Mouse (Mus musculus) stomach, embryonic 14.5 days (tissue): ENCODE measurements at regions not wholly inside any gene's neighbourhood (a gene's known extent, or its start where the extent isn't known, plus 50 kb on each side); places are given as distances from the start of the nearest gene placed in this dataset.

Source experiments
- ATAC-seq: fragments of 200-750 bp; cut with Nextera tagmentation; 2 replicates; pipeline ENCODE4 v1.8.0; 2017; ENCODE audit warnings: low read depth, moderate TSS enrichment; ENCODE audit not compliant: insufficient number of reproducible peaks, insufficient read depth, low FRiP score
- H3K27ac ChIP-seq: fragments of 300-500 bp; sonication (generic); 2 replicates; pipeline ENCODE4 v1.5.1; 2014; ENCODE audit warnings: mild to moderate bottlenecking, low read length, moderate library complexity, mixed read lengths
- H3K27me3 ChIP-seq: fragments of 300-500 bp; sonication (generic); 2 replicates; pipeline ENCODE4 v1.6.1; 2014; ENCODE audit warnings: low read length, control low read depth, mixed read lengths; ENCODE audit not compliant: control insufficient read depth, insufficient read depth
- H3K36me3 ChIP-seq: fragments of 300-500 bp; sonication (generic); 2 replicates; pipeline ENCODE4 v1.6.1; 2014; ENCODE audit warnings: mild to moderate bottlenecking, control low read depth, low read length, moderate library complexity, mixed read lengths; ENCODE audit not compliant: control insufficient read depth, insufficient read depth
- H3K4me1 ChIP-seq: fragments of 300-500 bp; sonication (generic); 2 replicates; pipeline ENCODE4 v1.6.1; 2014; ENCODE audit warnings: low read length, control low read depth, mixed read lengths; ENCODE audit not compliant: control insufficient read depth, insufficient read depth
- H3K4me2 ChIP-seq: fragments of 300-500 bp; sonication (generic); replicated peaks from 2 replicates; pipeline ENCODE4 v1.6.1; 2014; ENCODE audit warnings: low read depth, low read length, control low read depth
- H3K4me3 ChIP-seq: fragments of 300-500 bp; sonication (generic); 2 replicates; pipeline ENCODE4 v1.5.1; 2014; ENCODE audit warnings: low read depth, low read length, control low read depth
- H3K9ac ChIP-seq: fragments of 300-500 bp; sonication (generic); replicated peaks from 2 replicates; pipeline ENCODE4 v1.6.1; 2014; ENCODE audit warnings: low read depth, mild to moderate bottlenecking, control low read depth, low read length, moderate library complexity, mixed read lengths
- H3K9me3 ChIP-seq: fragments of 300-500 bp; sonication (generic); 2 replicates; pipeline ENCODE4 v1.6.1; 2016; ENCODE audit warnings: low read depth, low read length, control low read depth; ENCODE audit not compliant: control insufficient read depth
- WGBS: fragments of 180-500 bp; shearing (Covaris S2); extraction: QIAGEN DNeasy Blood & Tissue Kit; methylation state at CpG from one replicate; pipeline ENCODE4 v1.1.7; 2014; 5-methylcytosine and 5-hydroxymethylcytosine counted together

DNA sequence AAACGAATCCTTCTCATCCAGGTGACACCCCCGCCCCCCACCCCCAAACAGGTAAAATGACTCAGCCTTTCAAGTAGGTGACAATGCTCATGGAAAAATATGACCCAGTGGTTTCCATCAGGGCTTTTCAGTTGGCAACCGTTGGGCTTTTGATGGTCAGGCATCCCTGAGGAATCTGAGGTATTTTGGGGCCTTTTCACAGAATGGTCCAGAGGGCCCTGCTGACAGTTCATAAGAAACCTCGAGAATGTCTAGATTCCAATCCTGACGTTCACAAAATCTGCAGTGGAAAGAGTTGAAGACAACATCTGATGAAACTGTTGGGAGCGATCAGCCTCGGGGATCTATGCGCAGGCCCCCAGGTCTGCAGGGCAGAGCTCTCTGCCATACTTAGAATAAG, 209.4 kb upstream of the Habp2 start:
- Histone ChIP-seq H3K9ac (no peak overlapping the region), H3K27ac (no peak overlapping the region), H3K9me3 (no peaks in the 10 kb centered on the region), H3K36me3 (no peaks in the 10 kb centered on the region), H3K27me3 (no peaks in the 10 kb centered on the region), H3K4me2 (no peak overlapping the region), H3K4me1 (no peaks in the 10 kb centered on the region), H3K4me3 (no peak overlapping the region)
- 71% methylated on average over 8 of the region's 8 CpGs for WGBS
- no peak for ATAC-seq

GRCm38 (mm10) chr19:56086413-56087083, 200.4 kb upstream of the Habp2 start:
- H3K4me1 ChIP-seq = no peaks in the 10 kb centered on the region
- H3K9ac ChIP-seq = no peak overlapping the region
- no peak overlapping the region for H3K4me3 ChIP-seq
- no peak overlapping the region for H3K4me2 ChIP-seq
- no peak for ATAC-seq
- WGBS = 79% methylated on average over 7 of the region's 7 CpGs
- H3K27ac ChIP-seq = no peak overlapping the region
- H3K36me3 ChIP-seq = no peaks in the 10 kb centered on the region
- H3K27me3 ChIP-seq = no peaks in the 10 kb centered on the region
- H3K9me3 ChIP-seq = 0 out of 2 replicates have a peak, but pooled peaks cover 4% of the 10 kb centered on the region

GRCm38 (mm10) chr19:56087127-56087526, 199.8 kb upstream of the Habp2 start:
- Histone ChIP-seq H3K4me3 (no peak overlapping the region), H3K27me3 (no peaks in the 10 kb centered on the region), H3K27ac (no peak overlapping the region), H3K4me2 (no peak overlapping the region), H3K9ac (no peak overlapping the region), H3K4me1 (no peaks in the 10 kb centered on the region), H3K36me3 (no peaks in the 10 kb centered on the region), H3K9me3 (0 out of 2 replicates have a peak, but pooled peaks cover 4% of the 10 kb centered on the region)
- WGBS = 73% methylated on average over 6 of the region's 6 CpGs
- no peak for ATAC-seq

GRCm38 (mm10) chr19:56089795-56090375, 197.1 kb upstream of the Habp2 start:
- no peak for ATAC-seq
- H3K4me3 ChIP-seq = no peak overlapping the region
- no peak overlapping the region for H3K27ac ChIP-seq
- no peaks in the 10 kb centered on the region for H3K27me3 ChIP-seq
- H3K9ac ChIP-seq = no peak overlapping the region
- H3K4me1 ChIP-seq = no peaks in the 10 kb centered on the region
- H3K4me2 ChIP-seq = no peak overlapping the region
- 62% methylated on average over 17 of the region's 17 CpGs for WGBS
- no peaks in the 10 kb centered on the region for H3K9me3 ChIP-seq
- H3K36me3 ChIP-seq = no peaks in the 10 kb centered on the region

GRCm38 (mm10) chr19:56091581-56091980, 195.4 kb upstream of the Habp2 start:
- H3K9me3 ChIP-seq = no peaks in the 10 kb centered on the region
- H3K4me3 ChIP-seq = no peak overlapping the region
- 91% methylated on average over 5 of the region's 5 CpGs for WGBS
- H3K36me3 ChIP-seq = no peaks in the 10 kb centered on the region
- H3K4me2 ChIP-seq = no peak overlapping the region
- peaks cover 4% of the 10 kb centered on the region; the same call in 1 of the 2 replicates for H3K4me1 ChIP-seq
- H3K9ac ChIP-seq = no peak overlapping the region
- H3K27me3 ChIP-seq = no peaks in the 10 kb centered on the region
- ATAC-seq = no peak
- H3K27ac ChIP-seq = no peak overlapping the region

GRCm38 (mm10) chr19:56095873-56096272, 191.1 kb upstream of the Habp2 start:
- H3K4me3 ChIP-seq = no peak overlapping the region
- no peak for ATAC-seq
- no peak overlapping the region for H3K4me2 ChIP-seq
- H3K4me1 ChIP-seq = peaks cover 4% of the 10 kb centered on the region; the same call in 1 of the 2 replicates
- H3K27me3 ChIP-seq = no peaks in the 10 kb centered on the region
- H3K9me3 ChIP-seq = peaks cover 4% of the 10 kb centered on the region; the same call in 1 of the 2 replicates
- H3K36me3 ChIP-seq = no peaks in the 10 kb centered on the region
- WGBS = 28% methylated on average over 6 of the region's 6 CpGs
- H3K9ac ChIP-seq = no peak overlapping the region
- peak overlapping the region; percentile 27; the same call in 1 of the 2 replicates for H3K27ac ChIP-seq

- 86% methylated on average over 9 of the region's 9 CpGs for WGBS
- Histone ChIP-seq H3K9ac (no peak overlapping the region), H3K27me3 (no peaks in the 10 kb centered on the region), H3K27ac (no peak overlapping the region), H3K36me3 (no peaks in the 10 kb centered on the region), H3K4me2 (no peak overlapping the region), H3K9me3 (peaks cover 4% of the 10 kb centered on the region; the same call in 1 of the 2 replicates), H3K4me1 (peaks cover 17% of the 10 kb centered on the region), H3K4me3 (no peak overlapping the region)
- no peak for ATAC-seq
Measured at GRCm38 (mm10) chr19:56099725-56100124, 187.2 kb upstream of the Habp2 start.

- Histone ChIP-seq H3K27ac (no peak overlapping the region), H3K27me3 (no peaks in the 10 kb centered on the region), H3K36me3 (no peaks in the 10 kb centered on the region), H3K9ac (no peak overlapping the region), H3K9me3 (peaks cover 4% of the 10 kb centered on the region; the same call in 1 of the 2 replicates), H3K4me3 (no peak overlapping the region), H3K4me1 (peaks cover 19% of the 10 kb centered on the region), H3K4me2 (no peak overlapping the region)
- no peak for ATAC-seq
- 71% methylated on average over 4 of the region's 4 CpGs for WGBS
Measured at GRCm38 (mm10) chr19:56100131-56100872, 186.6 kb upstream of the Habp2 start.
